ENCODE assay signal across 26 mouse cellular contexts in the genomic region with DNA sequence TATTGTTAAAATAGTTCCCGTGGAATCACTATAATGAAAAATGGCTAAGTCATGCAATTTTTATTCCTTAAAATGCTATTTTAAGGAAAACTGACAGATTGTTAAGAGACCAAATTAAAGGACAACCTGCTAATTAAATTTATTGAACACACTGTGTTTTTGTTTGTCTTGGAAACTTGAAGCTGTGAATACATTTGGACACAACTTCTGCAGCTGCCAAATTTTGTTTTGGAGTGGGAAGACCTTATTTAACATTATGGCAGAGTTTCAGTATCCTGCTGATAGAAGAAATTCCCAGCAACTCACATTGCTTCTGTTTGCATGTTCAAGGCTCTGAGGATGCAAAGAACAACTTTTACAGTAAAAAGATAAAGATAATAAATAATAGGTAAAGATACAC.
"Had no signal": no experiment of that assay in that cellular context is flagged by ENCODE, and none has a peak within 500 bp of the region (broad histone marks: within the 10 kb centered on the region; RNA-seq: fewer than 3 reads in every experiment).

No protein-coding gene starts in this region.

- H3K4me2 ChIP-seq: kidney, embryonic 15.5 days; limb, embryonic 13.5 days; liver, embryonic 12.5 days; liver, embryonic 15.5 days; lung, embryonic 15.5 days; midbrain, embryonic 13.5 days; neural tube, embryonic 13.5 days; stomach, embryonic 15.5 days had no signal

- H3K9me3 ChIP-seq: kidney, embryonic 15.5 days; limb, embryonic 10.5 days; limb, embryonic 13.5 days; liver, embryonic 12.5 days; liver, embryonic 15.5 days; lung, embryonic 15.5 days; megakaryocyte, embryonic 14.5 days; midbrain, embryonic 10.5 days; midbrain, embryonic 13.5 days; neural tube, embryonic 13.5 days; stomach, embryonic 15.5 days had no signal

- DNase-seq: kidney, adult 11 months; kidney, adult 8-10 months; kidney, postnatal 10 days; kidney, postnatal 36 days; liver; lung, adult 18-20 months; lung, postnatal 10 days; lung, postnatal 36 days; retina, postnatal 1 day; right cerebral cortex, postnatal 25 days; spleen, adult 18-20 months; thymus, adult 18-20 months; thymus, postnatal 36 days had no signal

- H3K27ac ChIP-seq: kidney, embryonic 15.5 days; limb, embryonic 10.5 days; limb, embryonic 13.5 days; liver, embryonic 12.5 days; liver, embryonic 15.5 days; lung, embryonic 15.5 days; midbrain, embryonic 10.5 days; midbrain, embryonic 13.5 days; neural tube, embryonic 13.5 days; stomach, embryonic 15.5 days had no signal

- H3K36me3 ChIP-seq: kidney, embryonic 15.5 days; limb, embryonic 10.5 days; limb, embryonic 13.5 days; liver, embryonic 12.5 days; liver, embryonic 15.5 days; lung, embryonic 15.5 days; midbrain, embryonic 10.5 days; midbrain, embryonic 13.5 days; neural tube, embryonic 13.5 days; stomach, embryonic 15.5 days had no signal

- H3K4me1 ChIP-seq: kidney, embryonic 15.5 days; limb, embryonic 10.5 days; limb, embryonic 13.5 days; liver, embryonic 12.5 days; liver, embryonic 15.5 days; lung, embryonic 15.5 days; megakaryocyte, embryonic 14.5 days; midbrain, embryonic 10.5 days; midbrain, embryonic 13.5 days; neural tube, embryonic 13.5 days; stomach, embryonic 15.5 days had no signal

- ATAC-seq: liver, embryonic 12.5 days; midbrain, embryonic 13.5 days; midbrain, embryonic 16.5 days had no signal

- H3K27me3 ChIP-seq: kidney, embryonic 15.5 days; limb, embryonic 13.5 days; liver, embryonic 12.5 days; liver, embryonic 15.5 days; lung, embryonic 15.5 days; megakaryocyte, embryonic 14.5 days; midbrain, embryonic 13.5 days; neural tube, embryonic 13.5 days; stomach, embryonic 15.5 days had no signal

- H3K4me3 ChIP-seq: kidney, embryonic 15.5 days; limb, embryonic 10.5 days; limb, embryonic 13.5 days; liver, embryonic 12.5 days; liver, embryonic 15.5 days; lung, embryonic 15.5 days; megakaryocyte, embryonic 14.5 days; midbrain, embryonic 10.5 days; midbrain, embryonic 13.5 days; myocyte; neural tube, embryonic 13.5 days; stomach, embryonic 15.5 days had no signal

- H3K9ac ChIP-seq: kidney, embryonic 15.5 days; limb, embryonic 13.5 days; liver, embryonic 12.5 days; liver, embryonic 15.5 days; lung, embryonic 15.5 days; midbrain, embryonic 13.5 days; neural tube, embryonic 13.5 days; stomach, embryonic 15.5 days had no signal
